Mouse (Mus musculus) mature B cell (primary cell): Measurements from ENCODE around the gene Lman2l.

Source experiments
- in situ Hi-C: fragments of 300-500 bp; cut with MboI; formaldehyde crosslinking; loops from 2 replicates; pipeline ENCODE4 v1.14.3; 2019

Lman2l gene

GRCm38 (mm10) chr1:36444471-36445464 is at the start of gene Lman2l:
Lman2l (minus strand) TSS chr1:36445271.
- in situ Hi-C loops, result no loop called here

GRCm38 (mm10) chr1:36493299-36493698 is 48.2 kb upstream of the Lman2l start:
- in situ Hi-C loops, result no loop called here

GRCm38 (mm10) chr1:36492416-36493139 is 47.5 kb upstream of the Lman2l start:
- in situ Hi-C loops, result no loop called here

- in situ Hi-C loops, result no loop called here
These were observed 44.6 kb upstream of the Lman2l start for GRCm38 (mm10) chr1:36489661-36490060.

GRCm38 (mm10) chr1:36487111-36487510 is 42.0 kb upstream of the Lman2l start:
- in situ Hi-C loops, result no loop called here

- in situ Hi-C loops, result no loop called here
These were observed 40.0 kb upstream of the Lman2l start for GRCm38 (mm10) chr1:36485080-36485479.

- in situ Hi-C loops, result no loop called here
These were observed 38.8 kb upstream of the Lman2l start for GRCm38 (mm10) chr1:36483825-36484224.

GRCm38 (mm10) chr1:36479903-36480899 is 35.1 kb upstream of the Lman2l start:
- in situ Hi-C loops, result no loop called here

GRCm38 (mm10) chr1:36478343-36478795 is 33.3 kb upstream of the Lman2l start:
- in situ Hi-C loops, result no loop called here

- in situ Hi-C loops, result no loop called here
These were observed 31.4 kb upstream of the Lman2l start for GRCm38 (mm10) chr1:36476426-36476825.

GRCm38 (mm10) chr1:36475480-36476110 is 30.5 kb upstream of the Lman2l start:
- in situ Hi-C loops, result no loop called here

GRCm38 (mm10) chr1:36474646-36475045 is 29.6 kb upstream of the Lman2l start:
- in situ Hi-C loops, result no loop called here

- in situ Hi-C loops, result no loop called here
These were observed 28.2 kb upstream of the Lman2l start for GRCm38 (mm10) chr1:36473211-36473780.

GRCm38 (mm10) chr1:36472106-36472440 is 27.0 kb upstream of the Lman2l start:
- in situ Hi-C loops, result no loop called here

GRCm38 (mm10) chr1:36471181-36472105 is 26.4 kb upstream of the Lman2l start, which contains the start of gene Cnnm4:
Cnnm4 (plus strand) TSS chr1:36471620.
- in situ Hi-C loops, result no loop called here

- in situ Hi-C loops, result no loop called here
These were observed 24.9 kb upstream of the Lman2l start for GRCm38 (mm10) chr1:36469811-36470444.

GRCm38 (mm10) chr1:36467446-36467845 is 22.4 kb upstream of the Lman2l start:
- in situ Hi-C loops, result no loop called here

GRCm38 (mm10) chr1:36465641-36466160 is 20.6 kb upstream of the Lman2l start:
- in situ Hi-C loops, result no loop called here

- in situ Hi-C loops, result no loop called here
These were observed 16.8 kb upstream of the Lman2l start for GRCm38 (mm10) chr1:36461829-36462228.
